In the genomic region with DNA sequence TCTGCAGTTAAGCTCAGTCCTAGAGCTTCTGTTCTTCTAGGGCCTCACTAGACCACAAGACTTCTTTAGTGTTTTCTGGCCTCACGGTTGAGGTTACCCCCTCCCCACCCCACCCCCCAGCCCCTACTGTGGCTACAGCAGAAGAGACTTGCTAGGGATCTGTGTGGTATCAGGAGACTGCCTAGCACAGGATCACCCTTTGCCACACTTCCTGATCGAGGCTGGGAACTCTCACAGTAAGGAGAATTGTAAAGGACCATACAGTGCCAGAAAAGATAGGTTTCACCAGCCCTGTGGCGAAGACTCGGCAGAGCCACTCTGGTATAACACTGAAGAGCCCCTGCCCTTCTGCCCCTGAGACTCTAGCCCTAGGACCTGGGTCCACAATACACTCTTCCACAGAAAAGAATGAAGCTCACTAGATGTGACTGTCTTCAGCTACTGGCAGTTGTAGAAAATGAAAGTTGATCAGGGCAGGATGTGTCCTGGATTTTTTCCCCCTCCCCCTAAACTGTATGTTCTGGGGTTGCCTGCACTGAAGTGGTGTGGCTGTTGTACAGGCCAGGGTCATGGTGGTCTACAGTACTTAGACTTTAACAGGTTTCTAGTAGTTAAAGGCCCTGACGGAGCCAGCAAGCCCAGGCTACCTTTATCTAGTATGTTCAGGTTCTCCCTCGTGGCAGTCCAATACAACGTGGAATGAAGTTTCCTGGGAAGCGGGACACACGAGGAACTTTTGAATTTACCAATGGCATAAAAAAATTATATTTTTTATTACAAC, we compare ENCODE assay signal across 9 mouse cellular contexts.
A peak's percentile ranks its signal among the peaks of the same experiment; 100 is the strongest.
DNase-seq lines count a peak whose midpoint lies in the region; ATAC-seq and TF ChIP-seq lines count a peak whose summit lies in the region.
"Had no signal": no experiment of that assay in that cellular context is flagged by ENCODE, and none has a peak within 500 bp of the region (broad histone marks: within the 10 kb centered on the region; RNA-seq: fewer than 3 reads in every experiment).

No protein-coding gene starts in this region.

- H3K9me3 ChIP-seq in lung, embryonic 14.5 days (ENCODE audit: low read depth, low read length), result no peaks in the 10 kb centered on the region
- H3K9me3 ChIP-seq in forebrain, embryonic 13.5 days (replicated peaks), result no peaks in the 10 kb centered on the region
- H3K9me3 ChIP-seq in midbrain, postnatal 0 days (ENCODE audit: low read length), result no peaks in the 10 kb centered on the region

- no peak for TF ChIP-seq CTCF in gastrocnemius, adult 2 months (IDR thresholded peaks at IDR 0.05)
- TF ChIP-seq CTCF in lung, embryonic 14.5 days (IDR thresholded peaks at IDR 0.05; ENCODE audit: low read depth), result no peak
- TF ChIP-seq CTCF in midbrain, postnatal 0 days (IDR thresholded peaks at IDR 0.05), result no peak

- peaks cover 11% of the 10 kb centered on the region; the same call in 1 of the 2 replicates for H3K27me3 ChIP-seq in lung, embryonic 14.5 days (ENCODE audit: insufficient read depth, low read length)
- H3K27me3 ChIP-seq in forebrain, embryonic 13.5 days, result peaks cover 38% of the 10 kb centered on the region
- H3K27me3 ChIP-seq in midbrain, postnatal 0 days (ENCODE audit: insufficient read depth, low read length), result no peaks in the 10 kb centered on the region

- DNase-seq in gastrocnemius, adult 2 months, result no peak
- DNase-seq in gastrocnemius, postnatal 4 days (ENCODE audit: low spot score in 2 of 2), result no peak
- DNase-seq in lung, embryonic 14.5 days, result peak; percentile 37
- DNase-seq in lung, postnatal 25 days (ENCODE audit: low spot score), result no peak
- DNase-seq in midbrain, postnatal 0 days (ENCODE audit: low spot score), result no peak
- DNase-seq in spleen, postnatal 14 days (ENCODE audit: low spot score in 2 of 2), result no peak
- DNase-seq in embryo, embryonic 11 days, result no peak

- peak overlapping the region; percentile 98 for H3K4me3 ChIP-seq in gastrocnemius, adult 2 months
- peak overlapping the region; percentile 99 for H3K4me3 ChIP-seq in lung, embryonic 14.5 days (ENCODE audit: low read depth, low read length)
- peak overlapping the region; percentile 98; the same call in 1 of the 2 replicates for H3K4me3 ChIP-seq in forebrain, embryonic 13.5 days
- H3K4me3 ChIP-seq in midbrain, postnatal 0 days (ENCODE audit: low read depth, low read length), result peak overlapping the region; percentile 61; the same call in 1 of the 2 replicates

- intact Hi-C loops in gastrocnemius, adult 2 months (cut with DNase I), result loop anchor here (2.0 kb wide), 1 partner anchor 14 kb away; no protein-coding TSS in a partner anchor

- peak overlapping the region; percentile 99; the same call in 1 of the 2 replicates for H3K9ac ChIP-seq in lung, embryonic 14.5 days
- H3K9ac ChIP-seq in forebrain, embryonic 13.5 days, result 0 out of 2 replicates have a peak overlapping the region, but pooled peaks have one; percentile 21
- peak overlapping the region; percentile 84; the same call in 1 of the 2 replicates for H3K9ac ChIP-seq in midbrain, postnatal 0 days (replicated peaks; ENCODE audit: low read length, poor library complexity, severe bottlenecking)

- peak overlapping the region; percentile 96 for H3K27ac ChIP-seq in gastrocnemius, adult 2 months
- peak overlapping the region; percentile 98 for H3K27ac ChIP-seq in lung, embryonic 14.5 days (ENCODE audit: low read depth)
- H3K27ac ChIP-seq in forebrain, embryonic 13.5 days, result peak overlapping the region; percentile 99
- H3K27ac ChIP-seq in midbrain, postnatal 0 days (ENCODE audit: low read depth, low read length), result peak overlapping the region; percentile 99

- H3K4me2 ChIP-seq in lung, embryonic 14.5 days, result peak overlapping the region; percentile 95
- peak overlapping the region; percentile 71 for H3K4me2 ChIP-seq in forebrain, embryonic 13.5 days
- peak overlapping the region; percentile 87 for H3K4me2 ChIP-seq in midbrain, postnatal 0 days (ENCODE audit: low read depth, low read length, poor library complexity, severe bottlenecking)

- peaks cover 7% of the 10 kb centered on the region for H3K4me1 ChIP-seq in lung, embryonic 14.5 days (ENCODE audit: insufficient read depth)
- H3K4me1 ChIP-seq in forebrain, embryonic 13.5 days, result peaks cover 50% of the 10 kb centered on the region
- peaks cover 8% of the 10 kb centered on the region; the same call in 1 of the 2 replicates for H3K4me1 ChIP-seq in midbrain, postnatal 0 days (ENCODE audit: insufficient read depth, low read length)

- no peak for ATAC-seq in lung, embryonic 14.5 days (ENCODE audit: insufficient read depth)
- no peak for ATAC-seq in forebrain, embryonic 13.5 days
- no peak for ATAC-seq in midbrain, postnatal 0 days (ENCODE audit: low FRiP score)
- ATAC-seq: inflammation-experienced regulatory T-cells, adult 6 months had no signal

- peaks cover 8% of the 10 kb centered on the region for H3K36me3 ChIP-seq in lung, embryonic 14.5 days (ENCODE audit: insufficient read depth)
- H3K36me3 ChIP-seq in forebrain, embryonic 13.5 days (ENCODE audit: poor library complexity, severe bottlenecking), result peaks cover 2% of the 10 kb centered on the region
- H3K36me3 ChIP-seq in midbrain, postnatal 0 days (ENCODE audit: insufficient read depth, low read length), result no peaks in the 10 kb centered on the region

- 59% methylated on average over 9 of the region's 9 CpGs for WGBS in lung, embryonic 14.5 days
- WGBS in forebrain, embryonic 13.5 days, result 65% methylated on average over 9 of the region's 9 CpGs
- 52% methylated on average over 9 of the region's 9 CpGs for WGBS in midbrain, postnatal 0 days

Comparison
In these comparisons a context has a peak if more than half of its experiments do, and no peak if none do; other contexts are left out.
1. H3K9ac ChIP-seq: peak in every context shown above with its lines; median percentile 99 in lung, embryonic 14.5 days; 84 in midbrain, postnatal 0 days; 21 in forebrain, embryonic 13.5 days.